Mouse (Mus musculus) thymus, postnatal 36 days (tissue): ENCODE data around the gene Mettl8.
A peak's percentile ranks its signal among the peaks of the same experiment; 100 is the strongest.

Source experiments
- DNase-seq, 2 experiments: peaks; one replicate each; pipeline ENCODE4 v3.0.0; 2022; ENCODE audit warnings: mixed read lengths in 2 of 2

Gene Mettl8

GRCm38 (mm10) chr2:70924049-70924448 lies 131.3 kb downstream of the Mettl8 start:
- no peak for DNase-seq

GRCm38 (mm10) chr2:70922814-70923213 lies 132.6 kb downstream of the Mettl8 start:
- no peak for DNase-seq

- DNase-seq = no peak
Observed at GRCm38 (mm10) chr2:70920937-70921596, 134.3 kb downstream of the Mettl8 start.

- DNase-seq = peak; percentile 51 to 79
Observed at GRCm38 (mm10) chr2:70919913-70920522, 135.4 kb downstream of the Mettl8 start.

- no peak for DNase-seq
Observed at GRCm38 (mm10) chr2:70918516-70918915, 136.9 kb downstream of the Mettl8 start.
